Mouse (Mus musculus) T-helper 1 cell (primary cell): ENCODE results near the gene Mon2.
"Not testable (repeated sequence)": the region's sequence is repeated elsewhere in the genome, so short reads cannot be mapped to it uniquely, and the experiment has no call there.

Experiments
- in situ Hi-C: fragments of 300-600 bp; cut with MboI, MseI; formaldehyde crosslinking; loops from one replicate; pipeline ENCODE4 v1.15.1; 2025; ENCODE audit warnings: high pct_unique_total_duplicates

The Mon2 gene

GRCm38 (mm10) chr10:122994402-122995107 is 81.8 kb downstream of the Mon2 start:
- in situ Hi-C loops: no loop called here

DNA sequence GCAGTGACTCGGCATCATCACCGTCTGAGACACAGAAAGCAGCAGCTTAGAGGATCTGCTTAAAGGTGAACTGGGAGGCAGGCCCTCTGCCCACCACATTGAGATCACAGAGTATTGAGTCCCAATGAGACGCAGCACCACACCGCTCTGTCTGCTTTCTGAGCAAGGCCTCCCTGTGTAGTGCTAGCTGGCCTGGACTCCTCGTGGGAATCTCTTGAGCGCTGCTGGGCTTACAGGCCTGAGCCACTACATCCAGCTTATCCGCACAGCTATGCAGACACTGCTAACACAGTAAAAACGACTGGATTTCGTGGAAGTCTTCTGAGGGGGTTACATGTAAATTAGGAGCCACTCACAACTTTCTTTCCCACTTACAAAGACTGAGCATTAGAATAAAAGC is 84.7 kb downstream of the Mon2 start:
- in situ Hi-C loops: no loop called here

DNA sequence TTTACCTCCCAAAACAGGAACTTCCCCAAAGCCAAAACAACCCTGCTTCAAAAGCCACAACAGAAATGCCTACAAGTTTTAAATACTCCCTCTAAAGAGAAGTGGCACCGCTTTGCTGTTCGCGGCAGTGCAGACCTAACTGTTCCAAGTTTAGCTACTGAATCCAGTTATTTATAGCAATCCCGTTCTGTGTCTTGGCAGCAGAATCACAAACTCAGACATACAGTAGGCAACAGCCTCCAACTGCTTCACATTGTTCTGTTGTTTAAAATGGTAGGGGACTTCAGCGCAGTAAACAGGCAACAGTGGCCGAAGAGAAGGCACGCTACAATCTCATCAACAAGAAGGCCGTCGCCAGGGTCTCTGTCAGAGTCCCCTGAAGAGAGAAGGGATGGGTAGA is 85.3 kb downstream of the Mon2 start:
- in situ Hi-C loops: no loop called here

DNA sequence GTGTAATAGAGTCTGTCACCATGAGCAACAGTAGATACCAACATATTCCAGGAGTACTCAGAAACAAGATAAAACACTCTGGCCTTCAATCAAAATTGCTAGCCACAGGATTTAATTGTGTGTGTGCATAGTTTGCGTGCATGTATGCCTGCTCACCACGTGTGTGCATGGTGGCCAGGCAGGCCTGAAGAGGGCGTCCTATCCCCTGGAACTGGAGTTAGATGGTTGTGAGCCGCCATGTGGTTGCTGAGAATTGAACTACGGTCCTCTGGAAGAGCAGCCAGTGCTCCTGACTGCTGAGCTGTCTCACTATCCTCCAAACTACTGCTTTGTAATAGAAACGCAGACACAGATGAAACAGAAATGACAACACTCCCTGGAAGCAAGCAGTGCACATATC is 85.7 kb downstream of the Mon2 start:
- in situ Hi-C loops: no loop called here

DNA sequence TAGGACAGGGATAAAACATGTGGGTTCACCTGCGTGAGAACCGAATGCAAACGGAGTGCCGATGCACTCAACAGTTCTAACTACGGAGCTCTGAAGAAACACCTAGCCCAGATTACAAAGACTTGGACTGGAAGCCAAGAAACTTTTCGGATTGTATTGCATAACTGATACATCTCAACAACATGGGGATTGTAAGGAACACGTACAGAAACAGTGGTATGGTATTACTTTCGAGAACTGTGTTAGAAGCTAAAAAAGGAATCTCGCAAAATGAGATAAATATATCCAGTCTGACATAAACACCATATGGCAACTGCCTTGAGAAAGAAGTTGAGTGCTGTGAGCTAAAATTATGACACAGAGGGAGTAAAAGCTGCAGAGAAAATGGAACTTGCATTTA is 86.4 kb downstream of the Mon2 start:
- in situ Hi-C loops: no loop called here

GRCm38 (mm10) chr10:122988372-122988771 is 87.9 kb downstream of the Mon2 start:
- in situ Hi-C loops: no loop called here

- in situ Hi-C loops: no loop called here
These were observed 88.6 kb downstream of the Mon2 start for GRCm38 (mm10) chr10:122987671-122988128.

DNA sequence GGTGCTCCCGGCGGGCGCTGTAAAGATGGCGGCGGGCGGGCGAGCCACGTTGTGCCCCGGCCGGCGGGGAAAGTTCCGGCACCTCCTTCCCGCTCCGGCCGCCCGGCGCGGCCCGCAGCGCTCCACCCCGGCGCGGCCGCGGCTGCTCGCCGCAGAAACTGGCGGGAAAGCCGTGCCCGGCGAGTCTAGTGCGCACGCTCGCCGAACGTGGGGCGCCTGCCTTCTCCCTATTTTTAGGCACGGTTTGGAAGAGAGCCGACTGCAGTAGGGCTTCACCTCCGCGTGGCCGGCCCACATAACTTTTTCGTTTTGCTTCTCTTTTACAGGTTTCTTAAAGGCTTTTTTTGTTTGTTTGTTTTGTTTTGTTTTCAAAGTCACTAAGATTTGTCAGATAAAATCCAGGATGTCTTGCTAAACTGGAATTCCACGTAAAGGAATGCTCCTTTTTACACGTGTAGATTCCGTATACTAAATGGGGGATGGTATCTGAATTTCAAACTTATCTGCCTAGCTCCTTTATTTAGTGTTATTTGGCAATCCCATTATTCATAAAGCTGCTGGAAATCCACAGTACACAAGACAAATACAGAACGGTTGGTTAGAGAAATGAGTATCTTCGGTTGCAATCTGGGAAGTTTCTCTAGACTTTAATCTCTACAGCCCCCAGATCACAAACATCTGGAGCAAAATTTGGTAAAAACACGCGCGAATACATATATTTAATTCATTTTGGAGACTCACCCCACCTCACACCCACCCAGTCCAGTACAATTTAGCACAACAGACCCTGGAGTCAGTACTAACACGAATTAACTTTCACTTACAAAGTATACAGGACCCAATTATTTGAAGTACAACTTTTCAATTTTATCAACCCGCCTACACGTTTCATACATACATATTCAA is 89.7 kb downstream of the Mon2 start:
- in situ Hi-C loops: no loop called here

DNA sequence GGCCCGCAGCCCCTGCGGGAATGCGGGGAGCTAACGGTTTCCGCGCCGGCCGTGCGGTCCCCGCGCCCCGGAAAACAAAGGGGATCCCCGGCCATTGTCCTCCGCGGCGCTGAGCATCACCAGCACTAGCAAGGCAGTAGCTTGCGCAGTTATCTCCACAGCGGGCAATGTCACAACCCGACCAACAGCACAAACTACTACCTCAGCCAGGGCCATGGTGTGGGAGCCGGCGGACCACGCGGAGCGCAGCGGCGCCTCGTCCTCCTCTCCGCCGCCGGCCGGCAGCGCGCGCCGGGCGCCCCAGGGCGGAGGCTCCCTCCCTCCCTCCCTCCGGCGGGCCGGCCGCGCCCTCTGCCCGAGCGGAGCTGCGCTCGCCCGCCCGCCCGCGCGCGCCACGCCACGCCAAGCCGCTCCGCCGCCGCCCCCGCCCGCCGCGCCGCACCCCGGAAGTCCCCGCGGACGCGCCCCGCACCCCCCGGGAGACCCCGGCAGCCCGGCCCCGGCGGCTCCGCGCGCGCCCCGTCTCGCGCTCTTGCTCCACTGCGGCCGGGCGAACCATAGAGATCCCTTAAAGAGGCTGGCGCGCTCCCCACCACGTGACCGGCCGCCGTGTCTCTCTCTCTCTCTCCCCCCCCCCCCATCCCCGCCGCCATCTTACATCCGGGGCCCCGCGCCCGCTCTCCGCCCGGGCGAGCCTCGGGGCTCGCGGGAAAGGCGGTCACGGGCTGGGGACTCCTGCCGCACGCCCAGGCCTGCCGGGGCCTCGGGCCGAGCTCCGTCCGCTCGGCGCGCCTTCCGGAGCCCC is 90.6 kb downstream of the Mon2 start:
- in situ Hi-C loops: no loop called here

GRCm38 (mm10) chr10:122985252-122985514 is 91.1 kb downstream of the Mon2 start:
- in situ Hi-C loops: no loop called here

- in situ Hi-C loops: no loop called here
These were observed 91.6 kb downstream of the Mon2 start for GRCm38 (mm10) chr10:122984531-122985251.

DNA sequence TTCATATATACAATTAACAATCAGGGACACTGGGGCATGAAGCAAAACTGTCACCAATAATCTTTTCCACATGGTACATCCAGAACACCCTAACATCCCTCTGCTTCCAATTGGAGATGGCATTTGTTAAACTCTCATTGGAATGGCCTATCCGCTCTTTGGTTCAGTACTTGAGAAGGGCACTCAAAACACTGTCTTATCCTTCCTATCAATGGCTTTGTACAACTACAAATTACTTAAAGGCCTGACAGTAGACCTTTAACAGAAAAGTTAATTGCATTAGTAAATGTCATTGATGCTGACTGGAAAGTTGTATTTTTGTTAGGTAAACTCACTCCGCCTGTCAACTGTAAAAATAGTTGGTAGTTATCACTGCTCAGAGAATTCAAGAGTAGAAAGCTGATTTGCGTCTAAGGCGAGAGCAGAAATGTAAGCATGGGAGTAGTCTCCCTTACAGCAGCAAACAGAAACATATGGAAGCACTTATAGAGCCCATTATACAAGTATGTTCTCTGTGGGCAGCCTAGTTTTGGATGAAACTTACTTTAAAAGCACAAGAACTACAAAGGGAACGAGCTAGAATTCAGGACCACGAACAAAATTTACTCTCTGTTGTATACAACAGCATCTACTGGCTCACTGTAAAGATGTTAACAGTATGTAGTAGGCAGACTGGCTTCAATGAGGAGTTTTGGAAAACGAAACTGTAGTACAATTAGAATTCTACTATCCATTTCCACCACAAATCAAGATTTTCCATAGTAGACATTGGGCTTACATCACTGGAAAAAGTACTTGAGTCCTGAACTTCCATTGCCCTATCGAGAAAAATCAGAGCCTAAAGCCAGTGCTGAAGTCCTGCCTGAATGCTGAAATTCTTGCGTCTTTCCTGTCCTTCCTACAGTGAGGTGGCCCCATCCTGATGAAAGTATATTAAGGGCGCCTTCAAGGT is 92.5 kb downstream of the Mon2 start:
- in situ Hi-C loops: no loop called here

- in situ Hi-C loops: no loop called here
These were observed 93.3 kb downstream of the Mon2 start for GRCm38 (mm10) chr10:122982909-122983578.

GRCm38 (mm10) chr10:122980123-122980522 is 96.2 kb downstream of the Mon2 start:
- in situ Hi-C loops: no loop called here

DNA sequence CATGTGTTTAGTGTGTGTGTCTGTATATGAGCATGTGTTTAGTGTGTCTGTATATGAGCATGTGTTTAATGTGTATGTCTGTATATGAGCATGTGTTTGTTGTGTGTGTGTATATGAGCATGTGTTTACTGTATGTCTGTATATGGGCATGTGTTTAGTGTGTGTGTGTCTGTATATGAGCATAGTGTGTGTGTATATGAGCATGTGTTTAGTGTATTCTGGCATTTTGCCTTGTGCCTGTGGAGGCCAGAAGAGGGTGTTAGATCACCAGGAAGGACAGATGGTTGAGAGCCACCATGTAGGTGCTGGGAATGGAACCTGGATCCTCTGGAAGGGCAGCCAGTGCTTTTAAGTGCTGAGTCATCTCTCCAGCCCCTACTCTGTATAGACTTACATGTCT is 96.9 kb downstream of the Mon2 start:
- in situ Hi-C loops: no loop called here

GRCm38 (mm10) chr10:122976038-122976437 is 100.3 kb downstream of the Mon2 start:
- in situ Hi-C loops: no loop called here

GRCm38 (mm10) chr10:122973241-122973640 is 103.1 kb downstream of the Mon2 start:
- in situ Hi-C loops: no loop called here

DNA sequence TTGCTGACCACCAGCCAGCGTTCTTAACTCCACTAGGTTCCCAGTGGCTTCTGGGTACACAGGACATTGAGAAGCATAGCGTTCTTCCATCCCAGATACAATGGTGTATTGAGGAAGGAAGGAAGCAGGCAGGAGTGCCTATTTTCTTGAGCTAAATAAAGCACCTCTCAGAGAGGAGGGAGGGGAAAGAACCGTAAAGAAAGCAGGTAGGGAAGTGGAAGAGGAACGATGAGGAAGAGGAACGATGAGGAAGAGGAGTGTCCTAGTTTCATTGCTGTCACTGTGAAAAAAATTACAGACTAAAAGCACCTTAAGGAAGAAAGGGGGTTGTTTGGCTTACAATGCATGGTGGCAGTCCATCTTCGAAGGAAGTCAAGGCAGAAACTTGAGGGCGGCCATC is 106.1 kb downstream of the Mon2 start:
- in situ Hi-C loops: no loop called here

- in situ Hi-C loops: no loop called here
These were observed 109.9 kb downstream of the Mon2 start for GRCm38 (mm10) chr10:122966421-122966820.

DNA sequence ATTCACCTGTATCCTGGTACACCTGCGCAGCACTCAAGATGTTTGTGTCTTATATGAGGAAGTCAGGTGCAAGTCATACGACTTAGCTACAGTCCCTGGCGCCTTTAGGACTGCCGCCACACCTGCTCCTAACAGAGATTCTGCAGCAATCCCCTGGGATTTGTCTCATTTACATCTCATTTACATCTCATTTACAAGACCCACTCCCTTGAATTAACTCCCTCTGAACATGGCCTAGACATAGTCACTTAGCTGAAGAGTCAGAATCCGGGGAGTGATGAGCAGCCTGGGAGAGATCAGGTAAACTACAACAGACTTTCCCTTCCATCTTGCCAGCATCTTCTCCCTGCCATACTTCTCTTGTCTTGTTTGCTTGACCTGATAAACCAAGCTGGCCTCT is 110.7 kb downstream of the Mon2 start:
- in situ Hi-C loops: not testable (repeated sequence)
